Mouse (Mus musculus): ENCODE results near the gene Gm20388. TPM values are rescaled to one million over a fixed set of nuclear protein-coding genes. Genes with fewer than 3 reads are reported as not detected.

The Gm20388 gene
- polyA plus RNA-seq, 1 experiment from 2014 or later: 5.5 TPM

DNA sequence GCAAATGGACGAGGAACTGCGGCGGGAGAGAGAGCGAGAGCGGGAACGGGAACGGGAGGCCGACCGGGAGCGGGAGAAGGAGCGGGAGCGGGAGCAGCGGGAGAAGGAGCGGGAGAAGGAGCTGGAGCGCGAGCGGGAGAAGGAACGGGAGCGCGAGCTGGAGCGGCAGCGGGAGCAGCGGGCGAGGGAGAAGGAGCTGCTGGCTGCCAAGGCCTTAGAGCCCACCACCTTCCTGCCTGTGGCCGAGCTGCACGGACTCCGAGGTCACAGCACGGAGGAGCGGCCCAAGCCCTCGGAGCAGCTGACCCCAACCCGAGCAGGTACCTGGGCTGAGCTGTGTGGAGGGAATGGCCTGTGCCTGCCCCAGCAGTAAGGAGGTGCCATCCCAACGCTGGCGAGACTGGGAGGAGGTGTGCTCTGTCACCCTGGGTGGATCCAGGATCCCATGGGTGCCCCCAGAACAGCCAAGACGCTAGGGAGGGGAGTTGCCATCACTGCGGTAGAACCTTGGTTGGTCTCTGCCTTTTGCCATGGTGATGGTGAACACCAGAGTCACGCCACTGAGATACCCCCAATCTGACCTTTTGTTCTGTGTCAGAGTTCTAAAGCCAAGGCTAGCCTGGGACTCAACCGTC is 657.6 kb downstream of the Gm20388 start:
- 0 out of 2 replicates have a peak, but pooled peaks cover 4% of the 10 kb centered on the region for H3K27me3 ChIP-seq (ENCODE audit: poor library complexity, severe bottlenecking)
- no peak overlapping the region for H3K4me3 ChIP-seq
- peak overlapping the region; percentile 13; the same call in 1 of the 2 replicates for H3K27ac ChIP-seq
- no peak for DNase-seq (ENCODE audit: extremely low spot score, low spot score)
- peaks cover 12% of the 10 kb centered on the region; the same call in 1 of the 2 replicates for H3K9me3 ChIP-seq
- peaks cover 87% of the 10 kb centered on the region for H3K36me3 ChIP-seq (replicated peaks)
- WGBS: 96% methylated on average over 37 of the region's 37 CpGs
- H3K4me1 ChIP-seq: peaks cover 78% of the 10 kb centered on the region

DNA sequence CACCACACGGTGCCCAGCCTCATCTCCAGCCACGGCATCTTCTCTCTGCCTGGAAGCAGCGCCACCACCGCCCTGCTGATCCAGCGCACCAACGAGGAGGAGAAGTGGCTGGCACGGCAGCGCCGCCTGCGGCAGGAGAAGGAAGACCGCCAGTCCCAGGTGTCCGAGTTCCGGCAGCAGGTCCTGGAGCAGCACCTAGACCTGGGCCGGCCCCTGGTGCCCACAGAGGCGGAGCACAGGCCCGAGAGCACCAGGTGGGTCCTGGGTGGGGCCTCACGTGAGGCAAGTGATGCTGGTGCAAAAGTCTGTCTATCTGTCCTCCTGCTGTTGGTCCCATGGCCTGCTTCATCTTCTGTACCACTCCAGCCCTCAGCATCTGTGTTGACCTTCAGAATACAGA is 658.5 kb downstream of the Gm20388 start:
- 0 out of 2 replicates have a peak, but pooled peaks cover 4% of the 10 kb centered on the region for H3K27me3 ChIP-seq (ENCODE audit: poor library complexity, severe bottlenecking)
- H3K4me1 ChIP-seq: peaks cover 78% of the 10 kb centered on the region
- peaks cover 12% of the 10 kb centered on the region; the same call in 1 of the 2 replicates for H3K9me3 ChIP-seq
- no peak for DNase-seq (ENCODE audit: extremely low spot score, low spot score)
- peaks cover 87% of the 10 kb centered on the region for H3K36me3 ChIP-seq (replicated peaks)
- no peak overlapping the region for H3K27ac ChIP-seq
- WGBS: 94% methylated on average over 17 of the region's 17 CpGs
- H3K4me3 ChIP-seq: no peak overlapping the region

DNA sequence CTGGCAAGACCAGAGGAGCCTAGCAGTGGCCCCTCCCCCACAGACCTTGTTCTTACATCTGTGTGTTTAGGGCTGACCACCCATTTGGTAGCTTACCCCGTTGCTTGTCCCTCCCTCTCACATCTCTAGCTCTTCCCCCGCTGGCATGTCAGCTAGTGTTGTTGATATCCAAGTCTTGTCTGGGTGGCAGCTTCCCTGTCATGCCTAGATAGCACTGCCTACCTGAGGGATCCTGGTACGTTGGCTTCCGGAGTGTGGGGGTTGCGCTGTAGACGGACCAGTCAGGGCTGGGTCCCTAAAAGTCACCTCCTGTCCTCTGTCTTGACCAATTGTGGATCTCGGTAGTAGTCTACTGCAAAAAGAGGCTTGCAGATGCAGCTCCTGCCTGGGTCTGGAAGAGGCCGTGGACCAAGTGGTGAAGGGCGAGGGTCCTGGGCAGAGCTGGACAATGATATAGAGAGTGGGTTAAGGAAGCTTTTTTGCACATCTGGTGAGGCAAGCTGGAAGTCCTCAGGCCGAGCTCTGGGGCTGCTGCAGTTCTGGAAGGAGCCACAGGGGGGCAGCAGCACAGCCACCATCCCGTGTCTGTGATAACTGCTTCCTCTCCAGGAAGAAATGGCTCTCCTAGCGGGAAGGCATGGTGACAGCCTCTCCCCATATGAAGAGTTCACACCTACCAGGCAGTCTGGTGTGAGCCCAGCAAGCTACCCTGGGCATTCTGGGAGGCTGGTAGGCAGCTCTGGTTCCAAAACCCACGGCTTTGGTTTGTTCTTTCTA is 659.5 kb downstream of the Gm20388 start:
- peaks cover 95% of the 10 kb centered on the region for H3K36me3 ChIP-seq (replicated peaks)
- H3K4me1 ChIP-seq: peaks cover 76% of the 10 kb centered on the region
- H3K27ac ChIP-seq: no peak overlapping the region; the same call in 1 of the 2 replicates
- H3K27me3 ChIP-seq (ENCODE audit: poor library complexity, severe bottlenecking): 0 out of 2 replicates have a peak, but pooled peaks cover 4% of the 10 kb centered on the region
- no peak overlapping the region for H3K4me3 ChIP-seq
- WGBS: 65% methylated on average over 13 of the region's 13 CpGs
- H3K9me3 ChIP-seq: peaks cover 12% of the 10 kb centered on the region; the same call in 1 of the 2 replicates
- peak; percentile 75 for DNase-seq (ENCODE audit: extremely low spot score, low spot score)

DNA sequence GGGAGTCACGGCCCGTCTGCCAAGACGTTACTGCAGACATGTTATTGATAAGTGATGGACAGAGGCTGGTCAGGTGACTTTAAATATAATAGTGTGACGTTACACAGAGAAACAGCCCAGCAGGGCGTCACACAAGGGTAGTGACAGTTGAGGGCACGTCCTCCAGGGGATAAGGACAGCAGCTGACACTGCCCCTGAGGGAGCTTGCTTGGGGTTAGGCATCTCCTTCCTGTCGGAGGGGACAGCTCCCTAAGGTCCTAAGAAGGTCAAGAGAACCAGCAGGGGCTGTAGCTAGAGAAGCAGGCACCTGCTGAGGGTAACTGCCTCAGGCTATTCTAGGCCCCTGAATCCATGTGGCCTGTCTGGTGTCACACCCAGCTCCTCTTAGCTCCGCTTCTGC is 660.9 kb downstream of the Gm20388 start:
- 0 out of 2 replicates have a peak, but pooled peaks cover 1% of the 10 kb centered on the region for H3K27me3 ChIP-seq (ENCODE audit: poor library complexity, severe bottlenecking)
- peaks cover 76% of the 10 kb centered on the region for H3K4me1 ChIP-seq
- H3K4me3 ChIP-seq: no peak overlapping the region
- peaks cover 100% of the 10 kb centered on the region for H3K36me3 ChIP-seq (replicated peaks)
- WGBS: 87% methylated on average over 8 of the region's 8 CpGs
- H3K9me3 ChIP-seq: peaks cover 12% of the 10 kb centered on the region; the same call in 1 of the 2 replicates
- H3K27ac ChIP-seq: no peak overlapping the region
- DNase-seq (ENCODE audit: extremely low spot score, low spot score): no peak

DNA sequence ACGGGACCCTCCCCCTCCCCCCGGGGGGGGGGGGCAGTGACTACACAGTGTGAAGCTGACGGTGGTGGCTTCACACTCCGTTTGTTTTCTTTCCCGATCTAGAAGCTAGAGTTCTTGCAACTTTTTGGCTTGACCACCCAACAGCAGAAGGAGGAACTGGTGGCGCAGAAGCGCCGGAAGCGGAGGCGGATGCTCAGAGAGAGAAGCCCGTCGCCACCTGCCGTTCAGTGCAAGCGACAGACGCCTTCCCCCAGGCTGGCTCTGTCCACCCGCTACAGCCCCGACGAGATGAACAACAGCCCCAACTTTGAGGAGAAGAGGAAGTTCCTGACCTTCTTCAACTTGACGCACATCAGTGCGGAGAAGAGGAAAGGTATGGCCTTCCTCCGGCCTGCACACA is 661.9 kb downstream of the Gm20388 start:
- DNase-seq (ENCODE audit: extremely low spot score, low spot score): no peak
- H3K36me3 ChIP-seq (replicated peaks): peaks cover 100% of the 10 kb centered on the region
- 0 out of 2 replicates have a peak overlapping the region, but pooled peaks have one; percentile 7 for H3K27ac ChIP-seq
- H3K27me3 ChIP-seq (ENCODE audit: poor library complexity, severe bottlenecking): no peaks in the 10 kb centered on the region
- H3K4me1 ChIP-seq: peaks cover 75% of the 10 kb centered on the region
- no peak overlapping the region for H3K4me3 ChIP-seq
- peaks cover 12% of the 10 kb centered on the region; the same call in 1 of the 2 replicates for H3K9me3 ChIP-seq
- WGBS: 83% methylated on average over 21 of the region's 21 CpGs

DNA sequence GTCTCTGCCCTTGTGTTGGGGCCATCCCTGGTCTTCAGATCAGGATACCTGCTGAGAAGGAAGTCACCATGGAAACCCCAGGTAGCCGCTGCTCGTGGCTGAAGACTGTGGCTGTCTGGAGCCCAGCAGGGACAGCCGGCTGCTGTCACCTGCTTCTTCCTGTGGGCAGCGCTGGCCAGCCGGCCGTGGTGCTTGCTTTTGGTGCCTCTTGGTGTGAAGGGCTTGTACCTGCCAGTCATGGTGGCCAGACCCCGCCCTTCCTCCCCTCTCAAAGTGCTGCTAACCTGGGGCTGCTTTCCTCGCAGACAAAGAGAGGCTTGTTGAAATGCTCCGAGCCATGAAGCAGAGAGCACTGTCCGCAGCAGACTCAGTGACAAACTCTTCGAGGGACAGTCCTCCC is 663.2 kb downstream of the Gm20388 start:
- Histone ChIP-seq H3K27ac (0 out of 2 replicates have a peak overlapping the region, but pooled peaks have one; percentile 35), H3K36me3 (replicated peaks) (peaks cover 100% of the 10 kb centered on the region)

DNA sequence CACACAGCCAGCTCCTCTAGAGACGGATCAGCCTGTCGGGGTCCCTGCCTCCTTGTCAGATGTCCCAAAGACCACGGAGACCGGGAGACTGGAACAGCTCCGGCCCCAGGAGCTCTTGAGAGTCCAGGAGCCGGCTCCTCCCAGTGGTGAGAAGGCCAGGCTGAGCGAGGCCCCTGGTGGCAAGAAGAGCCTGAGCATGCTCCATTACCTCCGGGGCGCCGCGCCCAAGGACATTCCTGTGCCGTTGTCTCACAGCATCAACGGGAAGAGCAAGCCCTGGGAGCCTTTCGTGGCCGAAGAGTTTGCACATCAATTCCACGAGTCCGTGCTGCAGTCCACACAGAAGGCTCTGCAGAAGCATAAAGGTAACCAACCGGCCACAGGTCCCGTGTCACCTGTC is 664.3 kb downstream of the Gm20388 start:
- no peak for DNase-seq (ENCODE audit: extremely low spot score, low spot score)
- no peak overlapping the region for H3K4me3 ChIP-seq
- H3K36me3 ChIP-seq (replicated peaks): peaks cover 100% of the 10 kb centered on the region
- no peaks in the 10 kb centered on the region for H3K9me3 ChIP-seq
- no peak overlapping the region for H3K27ac ChIP-seq
- H3K27me3 ChIP-seq (ENCODE audit: poor library complexity, severe bottlenecking): no peaks in the 10 kb centered on the region
- WGBS: 83% methylated on average over 19 of the region's 19 CpGs
- H3K4me1 ChIP-seq: peaks cover 71% of the 10 kb centered on the region

More for the DNA sequence above, 663.2 kb downstream of the Gm20388 start:
- peaks cover 77% of the 10 kb centered on the region for H3K4me1 ChIP-seq
- 71% methylated on average over 11 of the region's 11 CpGs for whole genome bisulfite sequencing
- H3K9me3 ChIP-seq: peaks cover 3% of the 10 kb centered on the region; the same call in 1 of the 2 replicates
- no peak overlapping the region for H3K4me3 ChIP-seq
- no peaks in the 10 kb centered on the region for H3K27me3 ChIP-seq (ENCODE audit: poor library complexity, severe bottlenecking)
- DNase-seq (ENCODE audit: extremely low spot score, low spot score): no peak

DNA sequence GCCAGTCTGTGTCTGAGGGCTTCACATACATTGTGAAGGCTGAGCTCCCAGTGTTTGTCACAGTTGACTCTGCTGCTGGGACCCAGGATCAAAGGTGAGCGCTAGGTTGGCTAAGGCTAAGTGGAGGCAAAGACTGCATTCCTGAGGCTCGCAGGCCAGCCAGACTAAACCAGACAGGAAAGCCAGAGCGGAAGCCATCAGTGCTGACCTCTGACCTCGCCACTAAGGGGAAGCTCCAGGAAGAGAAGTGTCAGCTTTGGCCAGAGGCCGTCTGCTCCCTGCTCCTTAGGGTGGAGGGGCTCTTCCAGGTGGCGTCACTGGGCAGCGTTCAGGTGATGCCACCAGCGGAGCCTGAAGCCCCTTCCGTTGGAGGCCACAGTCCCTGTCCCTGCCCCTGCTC is 665.2 kb downstream of the Gm20388 start:
- H3K4me1 ChIP-seq: peaks cover 63% of the 10 kb centered on the region
- no peaks in the 10 kb centered on the region for H3K27me3 ChIP-seq (ENCODE audit: poor library complexity, severe bottlenecking)
- no peaks in the 10 kb centered on the region for H3K9me3 ChIP-seq
- H3K4me3 ChIP-seq: no peak overlapping the region
- no peak for DNase-seq (ENCODE audit: extremely low spot score, low spot score)
- peaks cover 100% of the 10 kb centered on the region for H3K36me3 ChIP-seq (replicated peaks)
- 61% methylated on average over 9 of the region's 9 CpGs for WGBS
- H3K27ac ChIP-seq: peak overlapping the region; percentile 62

DNA sequence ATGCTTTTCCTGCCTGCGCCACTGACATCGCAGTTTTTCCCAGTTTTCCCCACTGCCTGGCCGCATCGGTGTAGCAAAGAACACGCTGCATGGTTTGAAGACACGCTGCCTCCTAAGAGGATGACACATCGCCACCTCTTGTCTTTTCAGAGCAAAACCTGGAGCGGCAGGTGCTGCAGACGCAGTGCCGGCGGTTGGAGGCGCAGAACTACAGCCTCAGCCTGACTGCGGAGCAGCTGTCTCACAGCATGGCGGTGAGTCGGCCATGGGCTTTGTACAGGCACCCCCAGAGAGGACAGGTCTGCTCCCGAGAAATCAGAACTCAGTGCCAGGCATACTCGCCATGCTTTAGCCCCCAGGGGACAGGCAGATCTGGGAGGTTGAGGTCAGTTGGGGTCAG is 667.2 kb downstream of the Gm20388 start:
- WGBS: 92% methylated on average over 17 of the region's 17 CpGs
- peaks cover 100% of the 10 kb centered on the region for H3K36me3 ChIP-seq (replicated peaks)
- H3K4me1 ChIP-seq: peaks cover 45% of the 10 kb centered on the region
- no peak for DNase-seq (ENCODE audit: extremely low spot score, low spot score)
- H3K9me3 ChIP-seq: no peaks in the 10 kb centered on the region
- H3K27ac ChIP-seq: no peak overlapping the region
- H3K4me3 ChIP-seq: no peak overlapping the region
- H3K27me3 ChIP-seq (ENCODE audit: poor library complexity, severe bottlenecking): no peaks in the 10 kb centered on the region

DNA sequence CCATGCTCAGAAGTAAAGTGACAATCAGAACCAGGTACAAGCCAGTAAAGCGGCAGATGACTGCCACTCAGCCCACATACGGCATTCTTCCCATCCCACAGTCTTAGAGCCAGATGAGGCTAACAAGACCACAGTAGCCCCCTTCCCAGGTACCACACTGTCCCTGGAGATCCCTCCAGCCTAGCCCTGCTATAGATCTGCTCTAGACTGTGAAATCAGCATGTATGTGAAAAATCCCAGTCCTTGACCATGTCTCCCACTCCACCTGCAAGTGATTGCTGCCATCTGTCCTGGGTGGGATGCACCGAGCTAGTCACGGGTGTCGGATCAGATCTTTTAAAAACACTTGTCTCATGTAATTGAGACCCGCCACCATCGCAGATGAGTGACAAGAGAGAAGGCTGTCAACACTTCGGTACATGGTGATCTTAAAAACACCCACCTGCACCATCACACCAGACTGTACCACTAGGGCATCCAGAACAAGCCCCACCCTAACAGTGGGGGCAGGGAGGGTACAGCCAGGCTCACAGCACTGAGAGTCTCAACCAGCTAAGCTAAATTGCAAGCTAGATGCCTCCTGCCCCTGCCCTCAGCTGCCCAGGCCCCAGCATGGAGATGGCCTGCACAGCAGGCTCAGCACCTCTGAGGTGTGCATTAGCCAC is 669.8 kb downstream of the Gm20388 start:
- 96% methylated on average over 8 of the region's 8 CpGs for WGBS
- Histone ChIP-seq H3K27me3 (ENCODE audit: poor library complexity, severe bottlenecking) (no peaks in the 10 kb centered on the region), H3K4me1 (peaks cover 22% of the 10 kb centered on the region), H3K9me3 (no peaks in the 10 kb centered on the region), H3K27ac (0 out of 2 replicates have a peak overlapping the region, but pooled peaks have one; percentile 51), H3K4me3 (no peak overlapping the region), H3K36me3 (replicated peaks) (peaks cover 96% of the 10 kb centered on the region)
- DNase-seq (ENCODE audit: extremely low spot score, low spot score): no peak

DNA sequence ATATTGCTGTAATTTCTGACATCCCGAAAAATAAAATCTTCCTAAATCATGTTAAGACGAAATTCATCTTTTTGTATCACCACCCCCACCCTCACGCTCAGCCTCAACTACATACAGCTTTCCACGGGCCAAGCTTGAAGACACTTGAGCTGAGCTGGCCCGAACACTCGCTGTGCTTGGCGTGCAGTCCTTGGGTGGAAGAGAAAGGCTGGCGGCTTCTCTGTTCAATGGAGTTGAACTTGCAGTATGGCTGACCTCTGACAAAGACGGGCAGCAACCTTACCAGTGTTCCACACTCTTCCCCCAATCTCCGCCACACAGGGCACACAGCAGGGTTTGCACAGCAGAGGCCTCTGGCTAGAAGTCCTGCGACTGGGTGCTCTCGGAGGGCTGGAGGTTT is 670.7 kb downstream of the Gm20388 start:
- WGBS: 89% methylated on average over 12 of the region's 12 CpGs
- Histone ChIP-seq H3K9me3 (no peaks in the 10 kb centered on the region), H3K36me3 (replicated peaks) (peaks cover 95% of the 10 kb centered on the region), H3K27ac (no peak overlapping the region), H3K4me3 (no peak overlapping the region), H3K4me1 (peaks cover 13% of the 10 kb centered on the region), H3K27me3 (ENCODE audit: poor library complexity, severe bottlenecking) (no peaks in the 10 kb centered on the region)
- DNase-seq (ENCODE audit: extremely low spot score, low spot score): no peak

DNA sequence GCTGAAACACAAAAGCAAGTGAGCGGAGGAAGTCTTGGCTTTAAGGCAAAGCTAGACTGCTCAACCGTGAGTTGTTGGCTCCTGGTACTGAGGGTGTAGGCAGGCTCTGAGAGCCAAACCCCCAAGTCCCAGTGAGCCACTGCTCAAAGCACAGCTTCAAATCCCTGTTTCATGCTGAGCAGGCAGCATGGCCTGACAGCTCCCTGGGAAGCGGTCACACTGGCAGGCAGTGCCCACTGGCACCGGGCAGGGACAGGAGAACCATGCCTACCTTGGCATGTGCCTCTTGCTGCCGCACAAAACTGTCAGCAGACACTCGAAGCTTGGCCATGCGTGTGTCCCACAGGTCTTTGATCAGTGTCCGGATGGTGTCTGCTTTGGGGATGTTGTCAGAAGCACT is 671.2 kb downstream of the Gm20388 start:
- no peak for DNase-seq (ENCODE audit: extremely low spot score, low spot score)
- Histone ChIP-seq H3K9me3 (no peaks in the 10 kb centered on the region), H3K27me3 (ENCODE audit: poor library complexity, severe bottlenecking) (no peaks in the 10 kb centered on the region), H3K27ac (no peak overlapping the region), H3K36me3 (replicated peaks) (peaks cover 95% of the 10 kb centered on the region), H3K4me3 (no peak overlapping the region), H3K4me1 (peaks cover 11% of the 10 kb centered on the region)
- 92% methylated on average over 8 of the region's 8 CpGs for WGBS
